Mouse (Mus musculus) hindbrain, embryonic 12.5 days (tissue): Measurements from ENCODE around the gene Pak3. TPM values are rescaled to one million over a fixed set of nuclear protein-coding genes. Genes with fewer than 3 reads are reported as not detected.

Source experiments
- microRNA-seq: library from miRNA; unstranded; fragments of <30 nt; microRNA quantifications from one replicate; pipeline ENCODE4, GENCODE M21; 2017
- polyA plus RNA-seq: library from polyadenylated mRNA; unstranded; fragments of >200 nt; fragmentation: Nextera tagmentation; extraction: Ambion mirVana; gene quantifications from 2 replicates; pipeline ENCODE4 v1.2.1, GENCODE M21; 2016

Gene Pak3
- polyA plus RNA-seq, 1 experiment from 2014 or later: 81.5 TPM

Small RNA genes within 50 kb of the gene (microRNA-seq; reads per million reads assigned to microRNA genes)
- gene Gm47298: not detected

Other genes starting within 250 kb of the Pak3 start
- gene Chrdl1, start 124.3 kb upstream of the Pak3 start, polyA plus RNA-seq: 10.4 and 12.5 TPM in 2 replicates